Mouse (Mus musculus) brain, adult 10 weeks (tissue): ENCODE measurements around the gene Id3. TPM values are rescaled to one million over a fixed set of nuclear protein-coding genes. Genes with fewer than 3 reads are reported as not detected.

Experiments used
- polyA plus RNA-seq: library from polyadenylated mRNA; stranded (reverse); fragments of 350-450 nt; fragmentation: Illumina TruSeq; extraction: RNeasy Lipid Tissue Mini Kit (QIAGEN cat#74804); gene quantifications from one replicate; pipeline ENCODE4 v1.2.3, GENCODE M21; 2015; ENCODE audit warnings: low read depth, low replicate concordance

Gene Id3
- polyA plus RNA-seq, result 54.0 TPM

GRCm38 (mm10) chr4:136143193-136143976, at the start of gene Id3:
Id3 (plus strand) TSS chr4:136143497.

DNA sequence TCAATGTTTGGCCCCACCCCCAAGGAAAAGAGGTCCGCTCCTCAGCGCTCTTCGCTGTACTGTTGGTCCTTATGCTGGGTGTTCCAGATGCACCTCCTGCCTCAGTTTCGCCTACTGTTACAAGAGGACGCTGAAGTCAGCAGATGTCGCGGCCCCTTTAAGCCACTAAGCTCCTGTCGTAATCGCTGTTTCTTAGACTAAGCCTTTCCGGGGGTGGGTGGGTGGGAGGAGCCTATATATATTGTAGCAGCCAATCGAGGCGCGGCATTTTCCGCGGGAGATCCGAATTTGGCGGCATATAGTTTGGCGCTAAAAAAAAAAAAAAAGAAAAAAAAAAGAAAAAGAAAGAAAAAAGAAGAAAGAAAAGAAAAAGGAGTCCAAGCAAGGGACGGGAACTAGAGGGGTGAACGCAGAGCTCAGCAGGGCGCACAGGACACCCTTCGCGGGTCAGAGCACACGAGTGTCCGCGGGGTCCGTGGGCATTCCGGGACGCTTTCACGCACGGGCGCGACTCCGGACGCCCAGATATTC, 28.8 kb downstream of the Id3 start, which contains the start of gene E2f2:
E2f2 (plus strand) TSS at position 384 of the 531 bp plus-strand sequence.

Other genes starting within 250 kb of the Id3 start
- gene Cnr2, start 248.1 kb upstream of the Id3 start, polyA plus RNA-seq, result 0.19 TPM
- 77.6 TPM for gene Fuca1, start 222.8 kb upstream of the Id3 start, polyA plus RNA-seq
- 50.6 TPM for gene Hmgcl, start 197.0 kb upstream of the Id3 start, polyA plus RNA-seq
- gene Gale, start 179.8 kb upstream of the Id3 start, polyA plus RNA-seq, result 22.5 TPM
- 89.5 TPM for gene Lypla2, start 170.9 kb upstream of the Id3 start, polyA plus RNA-seq
- gene Pithd1, start 156.2 kb upstream of the Id3 start, polyA plus RNA-seq, result 110 TPM
- gene Eloa, start 121.7 kb upstream of the Id3 start, polyA plus RNA-seq, result 15.8 TPM
- 843 TPM for gene Rpl11, start 90.1 kb upstream of the Id3 start, polyA plus RNA-seq
- gene E2f2, start 28.9 kb downstream of the Id3 start, polyA plus RNA-seq, result 0.48 TPM
- 2.6 TPM for gene Asap3, start 62.9 kb downstream of the Id3 start, polyA plus RNA-seq
- gene Tcea3, start 104.2 kb downstream of the Id3 start, polyA plus RNA-seq, result 1.1 TPM
- 30.4 TPM for gene Zfp46, start 141.2 kb downstream of the Id3 start, polyA plus RNA-seq
- gene Hnrnpr, start 167.4 kb downstream of the Id3 start, polyA plus RNA-seq, result 74.6 TPM